Mouse (Mus musculus) brain, adult 2 months (tissue): ENCODE measurements around the gene Snrnp27.

Source experiments
- DNase-seq: peaks from one replicate; pipeline ENCODE4 v3.0.0; 2011; ENCODE audit warnings: low read depth, low spot score

Gene Snrnp27

DNA sequence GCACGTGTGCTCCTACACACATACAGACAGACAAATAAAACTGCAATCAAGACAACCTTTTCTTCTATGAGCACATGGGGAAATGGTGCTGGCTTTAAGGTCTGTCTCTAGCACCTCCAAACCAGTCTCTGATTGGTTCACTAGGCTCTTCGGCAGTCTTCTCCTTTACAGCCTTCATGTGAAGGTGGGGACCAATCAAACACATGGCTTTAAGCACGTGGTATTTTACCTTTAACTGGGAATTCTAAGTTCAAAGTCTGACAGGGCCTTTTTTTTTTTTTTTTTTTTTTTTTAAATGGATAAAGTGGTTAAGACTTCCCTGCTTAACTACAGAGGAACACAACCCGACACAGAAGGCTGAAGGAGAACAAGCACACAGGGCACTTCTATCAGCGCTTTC lies 19.2 kb downstream of the Snrnp27 start:
- DNase-seq, result no peak

DNA sequence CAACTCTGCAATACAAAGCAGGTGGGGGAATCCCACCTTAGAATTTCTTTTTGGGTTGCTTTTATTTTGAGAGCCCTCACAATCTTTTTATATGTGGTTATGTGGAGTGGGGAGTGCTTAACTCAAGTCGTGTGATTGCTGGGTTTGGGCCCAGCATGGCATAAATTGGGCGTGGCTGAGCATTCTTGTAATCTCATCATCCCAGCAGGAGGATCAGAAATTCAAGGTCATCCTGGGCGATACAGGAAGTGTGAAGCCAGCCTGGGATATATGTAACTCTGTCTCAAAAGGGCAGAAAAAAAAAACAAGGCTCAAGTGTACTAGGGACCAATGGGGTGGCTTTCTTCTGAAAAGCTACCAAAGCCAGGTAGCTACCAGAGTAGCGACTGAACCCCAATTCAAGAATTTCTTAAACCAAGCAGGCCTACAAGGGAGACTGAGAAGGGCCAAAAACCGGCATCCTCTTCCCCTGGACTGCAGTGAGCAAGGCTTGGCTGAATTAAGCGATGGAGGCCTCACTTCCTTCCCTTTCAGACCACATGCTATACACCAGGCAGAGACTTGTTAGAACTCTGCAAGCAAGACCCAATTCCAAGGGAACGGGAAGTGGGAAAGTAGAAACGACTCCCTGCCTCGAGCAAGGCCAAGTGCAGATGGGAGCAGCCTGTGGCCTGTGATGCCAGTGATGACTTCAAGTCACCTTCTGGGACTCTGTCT lies 24.0 kb downstream of the Snrnp27 start:
- DNase-seq, result no peak

DNA sequence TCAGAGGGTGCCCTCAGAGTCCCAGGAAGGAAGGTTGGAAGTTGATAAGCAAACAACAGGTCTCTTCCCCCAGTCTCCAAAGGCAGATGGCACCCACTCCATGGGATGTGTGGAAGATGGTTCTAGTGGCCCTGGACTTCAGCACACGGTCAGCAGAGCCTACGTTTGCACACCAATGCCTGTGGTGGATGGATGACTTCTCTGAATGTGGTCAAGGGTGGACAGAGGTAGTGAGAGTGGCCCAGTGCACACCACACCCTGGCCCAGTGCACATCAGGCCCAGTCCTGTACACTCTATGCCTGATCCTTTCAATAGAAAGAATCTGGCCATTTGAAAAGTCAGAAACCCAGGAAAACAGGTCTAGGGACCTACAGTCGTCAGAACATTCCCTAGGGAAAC lies 25.8 kb downstream of the Snrnp27 start:
- DNase-seq, result no peak

DNA sequence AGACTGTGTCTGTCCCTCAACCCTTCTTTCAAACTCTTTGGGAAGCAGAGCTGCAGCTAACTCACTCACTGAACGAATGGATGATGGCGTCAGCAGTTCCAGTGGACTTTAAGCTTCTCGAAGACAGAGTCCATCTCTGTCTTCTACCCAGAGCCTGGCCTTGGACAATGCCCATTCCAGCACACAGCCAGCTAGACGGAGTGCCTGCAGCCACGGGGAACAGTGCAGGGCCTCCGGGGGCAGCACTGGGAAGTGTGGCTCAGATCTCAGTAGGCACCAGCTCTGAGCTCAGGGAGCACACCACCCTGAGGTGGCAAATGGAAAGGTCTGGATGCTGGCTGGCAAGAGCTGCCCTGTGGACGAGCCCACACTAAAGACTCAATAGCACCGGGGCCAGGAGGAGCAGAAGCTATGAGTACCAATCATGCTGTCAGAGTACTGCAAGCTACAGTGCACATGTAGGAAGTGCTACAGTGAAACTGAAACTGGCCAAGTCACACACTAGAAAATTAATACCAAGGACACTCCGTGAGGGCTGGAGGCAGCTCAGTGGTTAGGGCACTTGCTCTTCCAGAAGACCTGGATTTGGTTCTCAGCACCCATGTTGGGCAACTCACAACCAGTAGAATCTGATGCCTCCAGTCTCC lies 29.9 kb downstream of the Snrnp27 start:
- DNase-seq, result no peak

DNA sequence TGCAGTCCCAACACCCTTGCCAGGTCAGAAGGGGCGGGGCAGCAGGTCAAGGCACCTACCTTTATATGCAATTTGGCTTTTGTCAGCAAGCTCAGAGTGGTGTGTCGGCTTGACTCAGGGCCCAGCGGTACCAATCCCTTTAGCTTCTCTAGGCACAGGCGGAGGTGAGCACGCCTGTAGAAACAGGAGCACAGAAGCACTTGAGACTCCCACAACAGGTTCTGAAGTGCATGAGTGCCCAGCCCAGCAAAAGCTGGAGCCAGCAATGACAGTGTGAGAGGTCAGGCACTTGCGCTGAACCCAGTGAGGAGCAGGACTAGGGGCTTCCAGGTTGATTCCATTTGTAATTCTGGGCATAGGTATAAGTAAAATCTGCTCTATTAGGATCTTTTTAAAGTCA lies 31.3 kb downstream of the Snrnp27 start:
- DNase-seq, result no peak

DNA sequence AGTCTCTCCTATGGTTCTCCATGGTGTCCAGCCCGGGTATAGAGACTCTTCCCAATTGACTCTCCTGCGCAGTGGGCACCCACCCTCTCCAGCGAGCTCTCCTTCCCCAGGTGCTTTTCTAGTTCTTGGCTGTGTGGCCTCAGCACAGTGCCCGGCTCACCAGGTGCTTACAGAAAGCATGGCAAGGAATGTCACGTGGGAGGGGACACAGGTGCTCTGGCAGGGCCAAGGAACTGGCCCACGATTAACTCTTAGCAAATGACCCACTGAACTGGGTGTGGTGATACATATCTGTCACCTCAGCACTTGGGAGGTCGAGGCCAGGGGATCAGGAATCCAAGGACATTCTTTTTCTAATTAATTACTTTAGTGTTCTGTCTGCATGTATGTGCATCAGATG lies 38.2 kb downstream of the Snrnp27 start:
- no peak for DNase-seq

DNA sequence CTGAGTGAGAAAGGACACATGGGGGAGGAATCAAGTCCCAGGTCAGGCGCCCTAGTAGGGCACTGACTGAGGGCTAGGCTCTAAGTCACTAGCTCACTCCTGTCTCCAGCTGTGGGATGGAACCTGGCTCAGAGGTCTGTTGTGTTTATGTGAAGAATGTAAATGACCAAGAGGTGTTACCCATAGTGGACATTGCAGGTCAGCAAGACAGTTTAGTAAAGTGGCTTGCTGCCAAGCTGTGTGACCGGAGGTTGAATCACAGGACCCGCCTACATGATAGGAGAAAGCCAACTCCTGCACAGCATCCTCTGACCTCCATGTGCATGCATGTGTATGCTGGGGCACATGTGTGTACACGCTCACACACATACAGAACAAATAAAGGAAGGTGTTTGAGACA lies 38.8 kb downstream of the Snrnp27 start:
- no peak for DNase-seq

DNA sequence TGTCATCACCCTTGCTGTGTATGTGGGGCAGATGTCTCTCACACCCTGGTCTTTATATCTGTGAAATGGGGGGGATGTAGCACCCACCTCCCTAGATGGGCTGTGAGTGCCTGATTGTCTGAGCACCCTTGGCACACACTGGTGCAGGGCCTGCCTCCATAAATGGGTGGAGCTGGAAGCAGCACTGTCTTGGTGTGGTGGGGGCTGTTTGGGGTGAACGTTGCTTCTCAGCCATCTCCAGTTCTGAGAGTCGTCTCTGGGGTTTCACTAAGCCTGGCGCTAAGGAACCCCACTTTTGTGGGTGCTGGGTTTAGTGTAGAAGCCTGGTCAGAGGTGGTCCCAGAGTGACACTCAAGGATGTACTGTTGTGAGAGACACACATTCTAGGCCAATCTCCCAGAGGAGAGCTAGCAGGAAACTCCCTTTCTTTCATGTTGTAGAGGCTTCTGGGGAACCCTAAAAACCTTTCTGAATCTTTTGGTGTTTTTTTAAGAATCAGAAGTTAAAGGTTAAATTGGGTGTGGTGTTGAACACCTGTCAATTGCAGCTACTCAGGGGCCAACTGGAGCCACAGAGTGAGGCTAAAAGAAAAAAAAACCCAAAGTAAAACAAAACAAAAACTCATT lies 39.4 kb downstream of the Snrnp27 start:
- no peak for DNase-seq

DNA sequence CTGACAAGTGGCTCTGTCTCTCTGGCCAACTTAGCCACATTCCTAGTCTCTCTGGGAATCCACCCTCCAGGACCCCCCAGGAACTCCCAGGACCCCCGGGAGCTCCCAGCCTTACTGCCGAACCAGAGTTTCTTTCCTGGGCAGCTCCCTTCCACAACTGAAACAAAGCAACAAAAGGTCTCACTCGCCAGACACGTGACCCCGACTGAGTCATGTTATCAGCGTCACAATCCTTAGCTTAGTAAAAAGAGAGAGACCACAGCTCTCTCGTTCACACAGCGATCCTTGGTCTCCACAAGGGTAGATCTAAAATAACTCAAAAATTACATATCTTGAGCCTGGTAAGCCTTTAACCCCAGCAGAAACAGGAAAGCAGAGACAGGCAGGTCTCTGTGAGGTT lies 42.6 kb downstream of the Snrnp27 start:
- no peak for DNase-seq

DNA sequence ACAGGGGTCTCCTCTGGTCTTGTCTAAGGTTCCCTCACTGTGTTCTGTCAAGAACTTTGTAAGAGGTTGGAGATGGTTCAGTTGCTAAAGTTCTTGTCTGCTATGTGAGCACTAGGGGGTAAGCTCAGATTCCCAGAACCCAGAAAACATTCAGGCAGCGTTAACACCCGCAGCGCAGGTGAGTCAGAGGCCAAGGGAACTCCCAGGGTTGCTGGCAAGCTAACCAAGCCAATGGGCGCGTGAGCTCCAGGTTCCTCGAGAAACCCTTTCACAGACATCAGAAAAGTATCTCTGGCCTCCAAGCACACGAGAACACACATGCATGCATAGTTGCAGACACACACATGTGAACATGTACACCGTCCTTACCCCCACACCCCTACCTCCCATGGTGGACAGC lies 43.5 kb downstream of the Snrnp27 start:
- DNase-seq, result no peak

DNA sequence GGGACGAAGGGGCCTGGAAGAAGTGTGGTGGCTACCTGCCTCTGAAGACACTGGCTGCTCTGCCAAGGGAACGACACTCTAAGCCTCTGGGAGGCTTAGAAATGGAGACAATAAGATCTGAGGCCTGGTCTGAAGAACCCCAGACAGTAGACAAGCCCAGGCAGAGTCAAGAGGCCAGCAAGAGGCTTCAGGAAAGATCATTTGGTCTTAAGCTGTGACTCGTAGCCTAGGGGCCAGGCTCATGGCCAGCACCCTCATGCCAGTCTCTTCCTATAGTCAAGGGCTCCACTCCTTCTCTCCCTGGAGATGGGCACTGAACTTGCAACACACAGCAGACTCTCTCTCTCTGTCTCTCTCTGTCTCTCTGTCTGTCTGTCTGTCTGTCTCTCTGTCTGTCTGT lies 44.2 kb downstream of the Snrnp27 start:
- DNase-seq, result no peak

DNA sequence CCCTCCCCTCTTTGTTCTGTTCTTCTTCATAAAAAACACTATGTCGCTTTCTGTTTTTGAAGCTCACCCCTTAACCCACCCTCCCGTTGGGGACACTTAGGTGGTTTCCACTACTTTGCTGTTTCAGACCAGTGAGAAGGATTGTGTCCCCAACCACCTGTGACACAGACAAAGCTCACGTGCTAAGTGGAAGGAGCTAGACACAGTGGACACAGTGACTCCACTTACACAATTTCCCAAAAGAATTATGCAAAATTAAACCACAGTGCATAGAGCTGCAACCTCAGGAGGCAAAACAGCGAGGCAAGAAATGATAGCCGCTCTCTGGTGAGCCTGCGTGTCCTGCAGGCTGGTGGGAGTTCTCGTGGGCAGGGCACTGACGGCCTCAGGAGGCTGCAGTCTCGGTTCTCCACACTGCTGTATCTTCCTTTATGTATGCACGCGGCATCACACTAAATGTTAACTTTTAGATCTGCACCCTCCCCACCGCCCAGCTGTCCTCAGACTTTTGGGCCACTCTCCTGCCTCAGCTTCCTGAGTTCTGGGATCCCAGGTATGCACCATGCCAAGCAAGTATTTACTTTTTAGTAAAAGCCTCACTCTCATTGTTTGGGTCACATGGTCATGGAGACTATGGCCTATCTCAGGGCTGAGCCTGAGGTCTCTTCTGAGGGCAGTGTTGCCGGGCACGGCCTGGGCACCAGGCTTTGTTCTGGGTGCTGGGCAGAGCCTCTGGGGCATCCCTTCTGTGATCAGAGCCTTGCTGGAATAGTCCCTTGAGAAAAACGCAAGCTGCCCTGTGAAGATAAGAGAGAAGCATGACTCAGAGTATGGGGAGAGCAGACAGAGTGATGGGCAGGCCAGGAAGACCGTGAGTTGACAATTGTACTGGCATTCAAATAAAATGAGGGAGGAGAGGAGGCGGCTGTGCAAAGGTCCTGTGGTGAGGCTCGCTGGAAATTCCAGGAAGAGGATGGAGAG lies 44.9 kb downstream of the Snrnp27 start:
- DNase-seq, result no peak

DNA sequence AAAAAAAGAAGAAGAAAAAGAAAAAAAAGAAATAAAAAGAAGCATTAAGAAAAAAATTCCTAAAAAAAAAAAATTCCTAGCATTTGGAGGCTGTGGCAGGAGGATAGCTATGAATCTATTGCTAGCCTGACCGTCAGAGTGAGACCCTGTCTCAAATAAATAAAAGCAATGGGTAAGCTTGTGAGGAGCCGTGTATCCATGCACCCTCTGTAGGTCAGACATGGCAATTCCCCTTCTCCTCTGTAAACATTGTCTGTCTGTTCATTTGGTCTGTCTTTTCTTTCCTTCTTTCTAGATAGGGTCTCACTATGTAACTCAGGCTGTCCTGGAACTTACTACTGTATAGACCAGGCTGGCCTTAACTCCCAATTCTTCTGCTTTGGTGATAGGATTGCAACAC lies 45.9 kb downstream of the Snrnp27 start:
- peak; percentile 40 for DNase-seq

DNA sequence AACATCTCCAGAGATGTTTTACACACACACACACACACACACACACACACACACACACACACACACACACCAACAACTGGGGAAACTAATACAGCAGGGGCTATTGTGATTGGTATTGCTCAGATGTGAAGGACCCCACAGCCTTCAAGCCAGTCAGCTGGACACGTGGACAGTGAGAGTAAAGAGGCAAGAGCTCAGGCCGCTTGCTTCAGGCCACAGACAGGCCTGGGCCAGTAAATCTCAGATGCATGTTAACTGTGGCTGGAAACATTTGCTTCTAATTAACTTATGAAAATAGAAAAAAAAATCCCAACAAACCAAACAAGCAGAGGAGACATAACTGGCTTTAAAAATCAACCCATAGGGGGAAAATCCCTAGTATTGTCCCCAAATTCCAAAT lies 46.5 kb downstream of the Snrnp27 start:
- DNase-seq, result no peak

DNA sequence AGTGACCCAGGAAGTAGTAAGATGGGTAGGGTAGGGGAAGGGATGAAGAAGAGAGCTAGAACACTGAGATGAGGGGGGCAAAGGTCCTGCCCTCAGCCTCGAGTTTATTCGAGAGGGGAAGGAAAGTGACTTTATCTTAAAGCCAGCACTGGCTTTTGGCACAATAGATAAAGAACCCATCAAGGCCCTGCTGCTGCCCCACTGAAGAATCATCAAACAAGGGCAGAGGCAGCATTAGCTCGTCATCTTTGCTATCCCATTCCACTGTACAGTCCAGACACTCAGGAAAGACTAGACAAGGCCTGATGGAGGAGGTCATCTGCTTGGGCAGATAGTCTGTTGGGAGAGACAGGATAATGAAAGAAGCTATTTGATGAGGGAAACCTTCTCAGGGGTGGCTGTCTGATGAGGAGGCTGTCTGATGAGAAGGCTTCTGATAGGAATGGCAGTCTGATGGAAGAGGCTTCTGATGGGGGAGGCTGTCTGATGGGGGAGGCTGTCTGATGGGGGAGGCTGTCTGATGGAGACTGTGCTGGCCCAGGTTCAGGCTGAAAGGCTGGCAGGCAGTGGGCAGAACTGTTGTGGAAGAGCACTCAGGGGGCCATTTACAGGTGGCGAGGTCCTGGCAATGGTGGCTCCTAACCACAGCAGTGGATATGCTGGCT lies 47.0 kb downstream of the Snrnp27 start:
- DNase-seq, result no peak

DNA sequence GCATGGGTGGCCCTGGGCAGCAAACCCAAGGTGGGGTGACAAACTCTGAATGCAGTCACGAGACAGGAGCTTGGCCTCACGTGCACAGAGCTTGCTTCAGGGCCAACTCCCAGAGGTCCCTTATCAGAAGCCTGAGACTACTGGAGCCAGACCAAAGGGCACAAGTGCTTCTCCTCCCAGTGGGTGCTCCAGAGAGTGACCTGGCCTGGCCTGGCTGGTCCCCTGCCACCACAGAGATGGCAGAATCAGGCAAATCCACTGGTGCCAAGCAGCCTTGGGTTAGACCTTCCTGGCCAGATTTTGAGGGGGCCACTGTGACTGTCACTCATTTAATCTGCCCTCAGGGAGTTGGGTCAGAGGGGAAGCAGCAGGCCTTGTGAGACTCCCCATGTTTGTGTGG lies 47.8 kb downstream of the Snrnp27 start:
- DNase-seq, result no peak

DNA sequence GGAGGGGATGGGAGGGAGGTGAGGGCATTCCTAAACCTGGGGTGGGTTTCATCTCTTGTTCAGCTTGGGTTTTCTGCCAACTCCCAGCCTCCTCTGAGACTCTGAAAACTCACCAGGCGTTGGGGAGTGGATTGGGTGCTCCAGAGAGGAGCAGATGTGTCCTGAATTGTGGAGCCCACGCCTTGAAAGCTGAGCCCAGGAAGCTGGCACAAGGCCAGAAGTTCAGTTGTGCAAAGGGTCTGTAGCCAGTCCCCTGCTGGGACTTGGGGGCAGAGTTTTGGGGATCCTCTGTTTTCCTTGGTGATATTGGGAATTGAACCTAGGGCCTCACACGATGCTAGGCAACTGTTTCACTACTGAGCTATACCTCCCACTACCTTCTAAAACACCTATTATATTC lies 54.2 kb downstream of the Snrnp27 start:
- peak; percentile 37 for DNase-seq

DNA sequence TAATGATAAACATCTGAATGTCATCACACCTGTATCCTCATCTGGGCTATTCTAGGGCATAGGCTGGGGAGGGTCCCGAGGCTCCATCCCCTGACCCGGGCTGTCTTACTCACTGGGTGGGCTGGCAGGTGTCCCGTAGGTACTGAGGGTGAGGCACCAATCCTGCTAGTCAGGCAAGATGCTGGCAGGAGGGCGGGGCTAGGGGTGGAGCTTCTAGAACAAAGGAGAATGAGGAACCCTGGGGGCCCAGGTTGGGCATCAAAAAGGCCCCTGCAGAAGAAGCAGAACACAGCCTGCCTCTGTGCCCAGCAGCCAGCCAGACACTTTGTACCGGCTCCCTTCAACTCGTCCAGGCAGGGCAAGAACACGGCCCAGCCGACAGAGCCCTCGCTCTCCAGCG lies 56.4 kb downstream of the Snrnp27 start, which contains the start of gene Asprv1:
Gene Asprv1 (plus strand): TSS at position 219 of the 400 bp plus-strand sequence.
- no peak for DNase-seq
